Mouse (Mus musculus): ENCODE measurements around the gene Erc2.

DNA sequence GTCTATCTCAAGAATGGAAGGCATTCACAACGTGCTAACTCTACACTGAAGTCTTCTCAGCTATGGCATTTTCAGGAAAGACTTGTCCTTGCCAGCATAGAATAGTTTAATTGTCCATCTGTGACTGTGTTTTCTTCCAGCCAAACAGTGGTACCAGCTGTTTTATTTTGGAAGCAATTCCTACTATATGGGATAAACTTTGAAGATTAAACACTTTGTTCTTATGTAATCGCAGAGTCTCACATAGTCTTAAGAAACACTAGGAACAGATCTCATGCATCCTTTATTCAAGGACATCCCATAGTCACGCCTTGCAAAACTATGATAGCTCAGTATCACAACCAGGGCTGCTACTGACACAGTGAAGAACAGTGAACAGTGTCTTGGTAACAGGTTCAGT lies 506.8 kb downstream of the Erc2 start:
- TF ChIP-seq CTCF (IDR thresholded peaks at IDR 0.05; ENCODE audit: low read depth), result no peak
- no peak for TF ChIP-seq EP300 (IDR thresholded peaks at IDR 0.05; ENCODE audit: low read depth)

Measured in liver, embryonic 14.5 days (tissue).